Mouse (Mus musculus) brain, embryonic 18.5 days (tissue): Measurements from ENCODE around the gene Pnkp.

Experiments
- DNase-seq: peaks from one replicate; pipeline ENCODE4 v3.0.0-alpha.2; 2012; ENCODE audit warnings: low read depth, low spot score

Pnkp gene

GRCm38 (mm10) chr7:44852259-44853027, 4.5 kb upstream of the Pnkp start:
- no peak for DNase-seq

DNA sequence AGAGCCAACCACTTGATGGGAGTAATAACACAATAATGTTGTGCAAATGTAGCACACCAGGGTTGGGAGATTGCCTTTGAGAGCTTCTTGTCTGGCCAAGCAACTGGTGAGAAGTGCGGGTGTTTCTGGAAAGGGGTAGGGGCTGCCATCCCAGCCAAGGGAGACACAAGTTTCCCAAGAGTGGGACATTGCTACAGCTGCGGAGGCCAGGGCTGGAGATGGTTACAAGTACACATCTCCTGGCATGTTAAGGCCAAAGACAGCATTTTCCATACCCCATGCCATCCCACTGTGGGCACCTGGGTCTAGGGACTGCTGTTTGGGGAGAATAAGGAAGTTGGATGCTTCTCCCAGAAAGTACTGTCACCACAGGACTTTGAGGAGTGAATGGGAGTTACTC, 3.9 kb upstream of the Pnkp start:
- no peak for DNase-seq

DNA sequence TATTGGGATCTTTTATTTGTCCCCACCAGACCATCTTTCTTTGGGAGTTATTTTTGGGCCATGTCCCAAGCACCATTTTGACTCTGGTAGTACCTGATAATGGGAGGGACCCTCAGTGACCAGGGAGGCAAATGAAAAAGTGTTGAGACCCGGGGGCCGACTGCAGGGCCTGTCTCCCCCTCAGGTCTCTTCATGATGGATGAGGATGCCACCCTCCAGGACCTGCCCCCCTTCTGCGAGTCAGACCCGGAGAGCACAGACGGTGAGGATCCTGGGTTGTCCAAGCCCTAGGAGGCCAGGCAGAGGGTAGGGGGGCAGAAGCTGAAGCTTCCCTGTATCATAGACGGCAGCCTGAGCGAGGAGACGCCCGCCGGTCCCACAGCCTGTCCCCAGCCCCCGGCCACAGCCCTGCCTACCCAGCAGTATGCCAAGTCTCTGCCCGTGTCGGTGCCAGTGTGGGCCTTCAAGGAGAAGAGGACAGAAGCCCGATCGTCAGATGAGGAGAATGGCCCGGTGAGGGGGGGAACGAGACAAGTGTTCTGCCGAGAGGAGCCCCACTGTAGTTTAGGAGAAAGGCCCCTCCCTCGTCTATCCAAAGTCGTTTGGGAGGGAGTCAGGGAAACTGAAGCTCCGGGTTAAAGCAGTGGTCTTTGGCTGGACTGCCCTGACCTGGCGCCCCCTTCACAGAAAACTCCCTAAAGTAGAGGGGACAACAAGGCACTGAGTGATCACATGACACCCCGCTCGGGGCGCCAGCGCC, 3.2 kb upstream of the Pnkp start:
- no peak for DNase-seq

DNA sequence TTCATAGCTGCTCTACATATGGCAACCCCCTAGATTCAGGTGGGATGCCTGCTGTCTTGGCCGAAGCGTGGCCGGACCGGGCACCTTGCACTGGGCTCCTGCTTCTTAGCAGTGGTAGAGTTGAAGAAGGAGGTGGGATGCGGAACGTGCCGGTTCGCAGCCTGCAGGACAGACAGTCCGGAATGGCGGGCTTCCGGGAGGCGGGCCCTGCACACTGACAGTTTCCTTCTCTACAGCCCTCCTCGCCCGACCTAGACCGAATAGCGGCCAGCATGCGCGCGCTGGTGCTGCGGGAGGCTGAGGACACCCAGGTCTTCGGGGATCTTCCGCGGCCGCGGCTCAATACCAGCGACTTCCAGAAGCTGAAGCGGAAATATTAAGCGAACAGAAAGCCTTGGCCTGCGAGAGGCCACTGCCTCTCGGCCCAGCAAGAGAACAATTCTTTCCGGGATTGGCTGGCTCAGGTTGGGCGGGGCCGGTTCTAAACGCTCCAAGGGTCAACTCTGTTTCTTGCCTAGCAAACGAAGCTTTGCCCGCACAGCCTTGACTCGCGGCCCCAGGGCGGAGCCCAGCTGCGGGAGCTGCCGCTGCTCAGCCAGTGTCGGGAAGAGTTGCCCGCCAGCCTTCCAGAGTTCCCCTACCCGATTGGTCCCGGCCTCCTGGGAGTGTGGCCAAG, 2.4 kb upstream of the Pnkp start:
- no peak for DNase-seq

- DNase-seq = no peak
Observed at GRCm38 (mm10) chr7:44855036-44855435, 1.9 kb upstream of the Pnkp start.

GRCm38 (mm10) chr7:44856265-44856916, 548 bp upstream of the Pnkp start:
- no peak for DNase-seq

DNA sequence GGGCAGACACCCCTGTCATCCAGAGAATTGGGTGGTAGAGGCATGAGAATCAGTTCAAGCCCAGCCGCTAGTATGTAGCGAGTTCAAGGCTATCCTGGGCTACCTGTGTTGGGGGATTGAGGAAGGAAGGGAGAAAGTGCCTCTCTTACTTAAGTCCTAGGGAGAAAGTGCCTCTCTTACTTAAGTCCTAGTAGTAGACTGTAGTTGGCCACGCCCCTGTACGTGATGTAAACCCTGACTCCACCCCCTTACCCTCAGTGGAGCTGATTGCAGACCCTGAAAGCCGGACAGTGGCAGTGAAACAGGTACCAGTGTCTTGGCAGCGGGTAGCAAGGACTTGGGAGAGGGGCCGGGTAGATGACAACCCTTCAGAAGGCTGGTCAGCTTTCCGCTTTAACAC, 966 bp downstream of the Pnkp start:
- DNase-seq = no peak

DNA sequence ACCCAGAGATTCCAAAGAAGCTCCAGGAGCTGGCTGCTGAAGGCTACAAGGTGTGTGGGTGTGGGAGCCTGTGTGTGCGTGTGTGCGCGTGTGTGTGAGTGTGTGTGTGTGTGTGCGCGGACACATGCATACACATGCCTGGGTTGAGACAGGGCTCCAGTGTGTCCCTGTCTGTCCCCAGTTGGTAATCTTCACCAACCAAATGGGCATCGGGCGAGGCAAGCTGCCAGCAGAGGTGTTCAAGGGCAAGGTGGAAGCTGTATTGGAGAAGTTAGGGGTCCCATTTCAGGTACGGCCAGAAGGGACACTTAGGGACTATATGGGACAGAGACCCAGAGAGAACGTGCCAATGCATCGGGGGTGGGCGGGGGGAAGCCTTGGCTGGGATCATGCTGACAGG, 3.0 kb downstream of the Pnkp start:
- no peak for DNase-seq

GRCm38 (mm10) chr7:44860576-44861428, 3.9 kb downstream of the Pnkp start:
- DNase-seq = no peak

DNA sequence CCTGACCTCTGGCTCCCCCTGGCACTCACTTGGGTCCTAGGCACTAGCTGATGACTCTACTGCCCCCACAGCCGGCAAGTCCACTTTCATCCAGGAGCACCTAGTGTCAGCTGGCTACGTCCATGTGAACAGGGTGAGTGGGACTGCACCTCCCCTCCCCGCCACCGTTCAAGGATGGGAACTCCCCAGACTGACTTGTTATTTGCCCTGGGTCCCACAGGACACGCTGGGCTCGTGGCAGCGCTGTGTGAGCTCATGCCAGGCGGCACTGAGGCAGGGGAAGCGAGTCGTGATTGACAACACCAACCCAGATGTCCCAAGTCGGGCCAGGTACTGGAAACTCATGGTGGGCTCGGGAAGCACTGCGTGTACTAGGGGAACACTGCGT, 4.5 kb downstream of the Pnkp start:
- no peak for DNase-seq

DNA sequence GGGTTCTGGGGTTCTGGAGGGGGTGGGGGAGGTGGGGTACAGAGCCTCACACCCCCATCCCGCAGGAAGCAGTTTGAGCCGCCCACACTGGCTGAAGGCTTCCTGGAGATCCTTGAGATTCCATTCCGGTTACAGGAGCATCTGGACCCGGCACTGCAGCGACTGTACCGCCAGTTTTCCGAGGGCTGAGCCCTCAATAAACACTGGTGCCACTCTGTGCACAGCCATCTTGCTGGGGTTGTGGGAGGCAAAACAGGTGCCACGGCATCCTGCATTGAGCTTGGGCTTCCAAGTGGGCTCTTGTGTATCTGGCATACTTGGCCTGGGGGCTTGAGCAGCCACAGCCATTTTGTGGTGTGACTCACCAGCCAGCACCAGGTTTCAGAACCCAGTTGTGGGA, 5.5 kb downstream of the Pnkp start:
- DNase-seq = no peak

DNA sequence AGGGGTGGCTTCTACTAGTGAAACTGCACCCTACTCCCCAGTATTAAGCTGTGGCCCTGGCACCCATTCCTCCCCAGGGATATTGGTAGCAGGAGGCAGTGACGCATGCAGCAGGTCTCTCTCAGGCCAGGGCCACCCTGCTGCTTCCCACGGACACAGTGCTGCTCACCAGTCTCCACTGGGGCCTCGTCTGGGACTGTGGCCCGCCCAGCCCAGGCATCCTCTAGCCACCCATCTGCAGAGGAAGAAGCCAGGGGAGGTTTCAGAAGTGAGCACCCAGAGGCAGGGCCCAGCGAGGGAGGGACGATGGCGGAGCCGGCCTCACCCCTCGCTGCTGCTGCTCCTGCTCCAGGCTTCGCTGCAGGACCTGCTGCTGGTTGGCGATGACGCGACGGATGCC, 6.3 kb downstream of the Pnkp start:
- no peak for DNase-seq

- DNase-seq = no peak
Observed at GRCm38 (mm10) chr7:44863982-44864494, 7.1 kb downstream of the Pnkp start.

DNA sequence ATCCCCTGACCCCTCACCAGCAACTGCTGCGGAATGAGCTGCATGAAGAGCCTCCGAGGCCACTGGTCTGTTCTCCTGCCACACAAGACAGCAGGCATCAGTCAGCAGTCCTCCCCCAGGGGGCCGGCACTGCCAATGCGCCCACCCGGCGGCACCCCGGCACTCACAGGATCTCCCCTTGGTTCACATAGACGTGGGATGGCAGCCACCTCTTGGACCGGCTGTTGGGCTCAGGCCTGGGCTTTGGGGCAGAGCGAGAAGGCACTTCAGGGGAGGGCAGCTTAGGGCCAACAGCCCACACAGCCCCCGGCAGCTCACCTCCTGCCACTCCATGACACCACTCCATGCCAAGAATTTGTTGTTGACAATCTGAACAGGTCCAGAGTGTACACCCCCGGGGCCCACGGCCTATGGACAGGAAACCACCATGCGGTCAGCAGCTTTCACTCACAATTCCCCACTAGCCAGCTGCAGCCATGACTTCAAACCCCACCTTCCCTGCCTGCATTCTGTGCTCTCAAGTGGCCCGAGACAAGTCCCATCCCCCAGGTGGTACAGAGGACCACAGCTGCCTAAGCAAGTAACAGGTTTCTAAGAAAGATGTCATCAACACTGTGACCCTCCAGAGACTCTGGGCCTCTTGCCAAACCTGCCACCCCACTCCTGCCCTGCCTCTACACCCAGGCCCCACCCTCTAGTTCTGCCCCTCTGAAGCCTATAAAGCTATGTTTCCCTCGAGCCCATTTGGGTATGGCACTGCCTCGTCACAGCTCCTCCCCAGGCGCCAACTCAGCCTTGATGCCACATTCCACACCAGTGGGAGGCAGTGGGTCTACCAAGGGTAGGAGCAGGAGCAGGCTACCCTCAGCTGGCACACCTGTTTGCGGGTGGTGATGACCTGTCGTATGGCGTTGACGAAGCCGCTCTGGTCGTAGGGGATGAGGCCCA, 7.9 kb downstream of the Pnkp start:
- DNase-seq = no peak

GRCm38 (mm10) chr7:44866276-44867009, 9.5 kb downstream of the Pnkp start:
- no peak for DNase-seq

DNA sequence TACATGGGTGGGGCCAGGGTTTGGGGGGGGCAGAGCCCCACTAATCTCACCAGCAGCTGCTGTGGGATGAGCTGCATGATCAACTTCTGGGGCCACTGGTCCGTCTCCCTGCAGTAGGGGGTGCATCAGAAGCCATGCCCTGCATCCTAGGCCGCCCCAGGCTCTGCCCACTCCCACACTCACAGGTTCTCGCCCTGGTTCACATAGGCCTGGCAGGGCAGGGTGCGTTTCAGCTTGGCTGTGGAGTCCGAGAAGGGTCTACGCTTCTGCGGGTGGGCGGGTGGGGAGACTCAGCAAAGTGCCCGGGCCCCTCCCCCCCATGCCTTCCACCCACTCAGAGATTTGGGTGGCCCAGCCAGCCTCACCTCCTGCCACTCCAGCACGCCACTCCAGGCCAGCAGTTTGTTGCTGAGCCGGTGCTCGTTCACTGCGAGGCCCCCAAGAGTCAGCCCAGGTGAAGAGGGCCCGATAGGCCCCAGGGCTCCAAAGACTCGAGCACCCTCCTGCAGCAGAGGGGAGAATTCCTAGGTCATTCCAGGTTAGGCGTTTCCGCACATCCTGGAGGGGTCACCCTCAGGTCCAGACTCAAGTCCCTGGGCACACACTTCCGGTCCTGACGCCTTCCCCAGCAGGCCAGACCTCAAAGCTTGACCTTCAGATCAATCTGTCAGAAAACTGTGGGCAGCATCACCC, 10.2 kb downstream of the Pnkp start:
- no peak for DNase-seq

GRCm38 (mm10) chr7:44867802-44868201, 10.9 kb downstream of the Pnkp start:
- no peak for DNase-seq

GRCm38 (mm10) chr7:44868465-44868864, 11.5 kb downstream of the Pnkp start:
- DNase-seq = no peak
